Mouse (Mus musculus) CH12F3 (cell line): ENCODE results near the gene Nrn1.

Experiments
- in situ Hi-C: fragments of 300-500 bp; cut with MboI; formaldehyde crosslinking; loops from 2 replicates; pipeline ENCODE4 v1.14.3; 2020; ENCODE audit warnings: low sequenced_read_pairs

Nrn1 gene

GRCm38 (mm10) chr13:36725881-36726280 is 9.1 kb downstream of the Nrn1 start:
- in situ Hi-C loops: no loop called here

- in situ Hi-C loops: no loop called here
Measured at GRCm38 (mm10) chr13:36724533-36725470, 10.1 kb downstream of the Nrn1 start.

- in situ Hi-C loops: no loop called here
Measured at GRCm38 (mm10) chr13:36723726-36724300, 11.1 kb downstream of the Nrn1 start.

- in situ Hi-C loops: no loop called here
Measured at GRCm38 (mm10) chr13:36722309-36722708, 12.6 kb downstream of the Nrn1 start.

- in situ Hi-C loops: no loop called here
Measured at GRCm38 (mm10) chr13:36720297-36721017, 14.5 kb downstream of the Nrn1 start.

GRCm38 (mm10) chr13:36717376-36717775 is 17.6 kb downstream of the Nrn1 start:
- in situ Hi-C loops: no loop called here

GRCm38 (mm10) chr13:36716708-36717107 is 18.2 kb downstream of the Nrn1 start:
- in situ Hi-C loops: no loop called here

GRCm38 (mm10) chr13:36714101-36714500 is 20.8 kb downstream of the Nrn1 start:
- in situ Hi-C loops: no loop called here

GRCm38 (mm10) chr13:36707088-36707690 is 27.7 kb downstream of the Nrn1 start:
- in situ Hi-C loops: no loop called here

- in situ Hi-C loops: no loop called here
Measured at GRCm38 (mm10) chr13:36696351-36696771, 38.6 kb downstream of the Nrn1 start.

GRCm38 (mm10) chr13:36695516-36696201 is 39.3 kb downstream of the Nrn1 start:
- in situ Hi-C loops: no loop called here

GRCm38 (mm10) chr13:36683581-36683980 is 51.4 kb downstream of the Nrn1 start:
- in situ Hi-C loops: no loop called here

GRCm38 (mm10) chr13:36680690-36681355 is 54.1 kb downstream of the Nrn1 start:
- in situ Hi-C loops: no loop called here

GRCm38 (mm10) chr13:36679345-36679744 is 55.6 kb downstream of the Nrn1 start:
- in situ Hi-C loops: no loop called here
